Mouse (Mus musculus): Measurements from ENCODE around the gene Gjd3. TPM values are rescaled to one million over a fixed set of nuclear protein-coding genes. Genes with fewer than 3 reads are reported as not detected.

Gene Gjd3
- total and polyA plus RNA-seq, 3 experiments, result not detected

- Histone ChIP-seq H3K4me3 (ENCODE audit: control insufficient read depth in 1 of 2, insufficient read depth in 1 of 2, low read depth in 2 of 2, low read length in 2 of 2) (peak overlapping the region; percentile 65 to 100), H3K27ac (ENCODE audit: control insufficient read depth, low read depth, low read length) (no peak overlapping the region), H3K79me2 (ENCODE audit: control insufficient read depth, insufficient read depth, low read length, poor library complexity) (peaks cover 16% of the 10 kb centered on the region), H3K9me3 (replicated peaks; ENCODE audit: insufficient read depth, low read length) (no peaks in the 10 kb centered on the region), H3K27me3 (ENCODE audit: control insufficient read depth in 1 of 2, insufficient read depth in 2 of 2, low read length in 2 of 2) (no peaks in the 10 kb centered on the region), H3K36me3 (ENCODE audit: control insufficient read depth in 1 of 2, insufficient read depth in 2 of 2, low read length in 2 of 2) (peaks cover 0 to 7% of the 10 kb centered on the region in 2 experiments; a peak in 2 of 4 replicates), H3K9ac (ENCODE audit: control insufficient read depth, low read depth, low read length, poor library complexity, severe bottlenecking) (peak overlapping the region; percentile 71), H3K4me1 (ENCODE audit: control insufficient read depth in 1 of 2, insufficient read depth in 2 of 2, low read length in 2 of 2) (peaks cover 15 to 32% of the 10 kb centered on the region in 2 experiments)
- no peak for TF ChIP-seq MAZ (IDR thresholded peaks at IDR 0.05; ENCODE audit: low read depth, low read length)
- no peak for TF ChIP-seq RAD21 (IDR thresholded peaks at IDR 0.05; ENCODE audit: low read depth, low read length)
- no peak for TF ChIP-seq MXI1 (IDR thresholded peaks at IDR 0.05; ENCODE audit: low read depth, low read length)
- TF ChIP-seq TCF12 (IDR thresholded peaks at IDR 0.05; ENCODE audit: low read depth, low read length), result no peak
- TF ChIP-seq E2F4 (IDR thresholded peaks at IDR 0.05; ENCODE audit: borderline replicate concordance, low read depth, low read length), result no peak
- no peak for TF ChIP-seq MYC (IDR thresholded peaks at IDR 0.05; ENCODE audit: low read depth, low read length)
- DNase-seq (ENCODE audit: low read depth, low spot score), result no peak
Observed at GRCm38 (mm10) chr11:98936606-98937409, 46.0 kb downstream of the Gjd3 start.

- no peak for DNase-seq (ENCODE audit: low read depth, low spot score)
- TF ChIP-seq TAL1 (IDR thresholded peaks at IDR 0.05; ENCODE audit: low read length) (no peak), HCFC1 (IDR thresholded peaks at IDR 0.05; ENCODE audit: low read depth, low read length) (no peak), KAT2A (conservative IDR thresholded peaks at IDR 0.05; ENCODE audit: low read depth, low read length) (no peak), TBP (IDR thresholded peaks at IDR 0.05; ENCODE audit: low read depth, low read length) (no peak), SIN3A (IDR thresholded peaks at IDR 0.05; ENCODE audit: low read length) (no peak)
- Histone ChIP-seq H3K4me3 (ENCODE audit: control insufficient read depth in 1 of 2, insufficient read depth in 1 of 2, low read depth in 2 of 2, low read length in 2 of 2) (no peak overlapping the region), H3K4me1 (ENCODE audit: control insufficient read depth in 1 of 2, insufficient read depth in 2 of 2, low read length in 2 of 2) (peaks cover 15 to 32% of the 10 kb centered on the region in 2 experiments), H3K79me2 (ENCODE audit: control insufficient read depth, insufficient read depth, low read length, poor library complexity) (peaks cover 14% of the 10 kb centered on the region), H3K36me3 (ENCODE audit: control insufficient read depth in 1 of 2, insufficient read depth in 2 of 2, low read length in 2 of 2) (peaks cover 0 to 7% of the 10 kb centered on the region in 2 experiments; a peak in 2 of 4 replicates), H3K27me3 (ENCODE audit: control insufficient read depth in 1 of 2, insufficient read depth in 2 of 2, low read length in 2 of 2) (no peaks in the 10 kb centered on the region), H3K9me3 (replicated peaks; ENCODE audit: insufficient read depth, low read length) (no peaks in the 10 kb centered on the region), H3K27ac (ENCODE audit: control insufficient read depth, low read depth, low read length) (no peak overlapping the region), H3K9ac (ENCODE audit: control insufficient read depth, low read depth, low read length, poor library complexity, severe bottlenecking) (no peak overlapping the region)
Observed at GRCm38 (mm10) chr11:98936170-98936569, 46.6 kb downstream of the Gjd3 start.

DNA sequence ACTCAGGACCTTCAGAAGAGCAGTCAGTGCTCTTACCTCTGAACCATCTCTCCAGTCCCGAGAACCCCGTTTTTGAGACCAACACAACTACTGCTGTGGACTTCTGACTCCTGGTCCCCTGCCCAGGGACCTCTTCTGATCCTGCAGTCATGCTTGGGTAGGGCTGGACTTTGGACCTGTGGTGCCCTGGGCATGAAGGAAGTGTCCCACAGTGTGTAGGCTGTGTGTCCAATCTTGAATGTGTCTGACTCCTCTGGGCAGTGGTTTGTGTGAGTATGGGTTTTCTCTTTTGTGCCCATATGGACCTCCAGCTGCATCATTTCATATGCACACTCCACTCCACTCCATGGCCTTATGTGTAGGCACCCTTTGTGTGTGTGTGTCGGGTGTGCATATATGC is 47.7 kb downstream of the Gjd3 start:
- H3K4me3 ChIP-seq (ENCODE audit: control insufficient read depth in 1 of 2, insufficient read depth in 1 of 2, low read depth in 2 of 2, low read length in 2 of 2), result no peak overlapping the region
- H3K36me3 ChIP-seq (ENCODE audit: control insufficient read depth in 1 of 2, insufficient read depth in 2 of 2, low read length in 2 of 2), result peaks cover 0 to 4% of the 10 kb centered on the region in 2 experiments; a peak in 2 of 4 replicates
- H3K9me3 ChIP-seq (replicated peaks; ENCODE audit: insufficient read depth, low read length), result no peaks in the 10 kb centered on the region
- DNase-seq (ENCODE audit: low read depth, low spot score), result no peak
- no peak overlapping the region for H3K27ac ChIP-seq (ENCODE audit: control insufficient read depth, low read depth, low read length)
- H3K79me2 ChIP-seq (ENCODE audit: control insufficient read depth, insufficient read depth, low read length, poor library complexity), result peaks cover 12% of the 10 kb centered on the region
- TF ChIP-seq SMC3 (IDR thresholded peaks at IDR 0.05; ENCODE audit: low read depth, low read length), result no peak
- TF ChIP-seq MYC (IDR thresholded peaks at IDR 0.05; ENCODE audit: low read depth, low read length), result no peak
- no peak for TF ChIP-seq NRF1 (IDR thresholded peaks at IDR 0.05; ENCODE audit: insufficient read depth, low read depth, low read length, poor library complexity, severe bottlenecking)
- TF ChIP-seq E2F4 (IDR thresholded peaks at IDR 0.05; ENCODE audit: borderline replicate concordance, low read depth, low read length), result no peak
- no peak for TF ChIP-seq MAZ (IDR thresholded peaks at IDR 0.05; ENCODE audit: low read depth, low read length)
- no peak for TF ChIP-seq MXI1 (IDR thresholded peaks at IDR 0.05; ENCODE audit: low read depth, low read length)
- no peak for TF ChIP-seq ETS1 (IDR thresholded peaks at IDR 0.05; ENCODE audit: low read depth, low read length)
- no peak for TF ChIP-seq RCOR1 (IDR thresholded peaks at IDR 0.05; ENCODE audit: low read depth, low read length)
- no peak for TF ChIP-seq MAX (IDR thresholded peaks at IDR 0.05; ENCODE audit: low read length)
- TF ChIP-seq ZNF384 (IDR thresholded peaks at IDR 0.05; ENCODE audit: low read depth, low read length), result no peak
- no peak for TF ChIP-seq POLR2AphosphoS5 (IDR thresholded peaks at IDR 0.05; ENCODE audit: borderline replicate concordance, low read depth, low read length)
- no peak for TF ChIP-seq USF2 (IDR thresholded peaks at IDR 0.05; ENCODE audit: borderline replicate concordance in 1 of 2, insufficient read depth in 1 of 2, low read depth in 1 of 2, low read length in 2 of 2)
- no peak for TF ChIP-seq EP300 (IDR thresholded peaks at IDR 0.05; ENCODE audit: low read depth in 1 of 2, low read length in 2 of 2)
- H3K27me3 ChIP-seq (ENCODE audit: control insufficient read depth in 1 of 2, insufficient read depth in 2 of 2, low read length in 2 of 2), result no peaks in the 10 kb centered on the region
- H3K4me1 ChIP-seq (ENCODE audit: control insufficient read depth in 1 of 2, insufficient read depth in 2 of 2, low read length in 2 of 2), result peaks cover 11 to 24% of the 10 kb centered on the region in 2 experiments; a peak in 3 of 4 replicates
- H3K9ac ChIP-seq (ENCODE audit: control insufficient read depth, low read depth, low read length, poor library complexity, severe bottlenecking), result no peak overlapping the region

Measured in MEL (cell line).